Mouse (Mus musculus): ENCODE measurements around the gene 2310011J03Rik. TPM values are rescaled to one million over a fixed set of nuclear protein-coding genes. Genes with fewer than 3 reads are reported as not detected.

The 2310011J03Rik gene
- total and polyA plus RNA-seq, 3 experiments: 65.7 to 81.5 TPM; not detected in 1

- Histone ChIP-seq H3K36me3 (ENCODE audit: control insufficient read depth in 1 of 2, insufficient read depth in 2 of 2, low read length in 2 of 2) (peaks cover 0 to 7% of the 10 kb centered on the region in 2 experiments; a peak in 3 of 4 replicates), H3K79me2 (ENCODE audit: control insufficient read depth, insufficient read depth, low read length, poor library complexity) (no peaks in the 10 kb centered on the region), H3K4me3 (ENCODE audit: control insufficient read depth in 1 of 2, insufficient read depth in 1 of 2, low read depth in 2 of 2, low read length in 2 of 2) (no peak overlapping the region), H3K9me3 (replicated peaks; ENCODE audit: insufficient read depth, low read length) (no peaks in the 10 kb centered on the region), H3K27ac (ENCODE audit: control insufficient read depth, low read depth, low read length) (no peak overlapping the region), H3K4me1 (ENCODE audit: control insufficient read depth in 1 of 2, insufficient read depth in 2 of 2, low read length in 2 of 2) (peaks cover 4 to 18% of the 10 kb centered on the region in 2 experiments), H3K9ac (ENCODE audit: control insufficient read depth, low read depth, low read length, poor library complexity, severe bottlenecking) (no peak overlapping the region), H3K27me3 (ENCODE audit: control insufficient read depth in 1 of 2, insufficient read depth in 2 of 2, low read length in 2 of 2) (no peaks in the 10 kb centered on the region)
- TF ChIP-seq RAD21 (IDR thresholded peaks at IDR 0.05; ENCODE audit: low read depth, low read length): peak; percentile 73
- TF ChIP-seq POLR2A (IDR thresholded peaks at IDR 0.05; ENCODE audit: control insufficient read depth in 1 of 2, insufficient read depth in 1 of 2, low read depth in 1 of 2, low read length in 2 of 2, poor library complexity in 1 of 2): no peak
- TF ChIP-seq MAX (IDR thresholded peaks at IDR 0.05; ENCODE audit: low read length): peak; percentile 70; the same call in 1 of the 2 replicates
- TF ChIP-seq MXI1 (IDR thresholded peaks at IDR 0.05; ENCODE audit: low read depth, low read length): 0 out of 2 replicates have a peak, but pooled peaks have one; percentile 17
- TF ChIP-seq ZC3H11A (IDR thresholded peaks at IDR 0.05; ENCODE audit: low read depth, low read length): peak; percentile 65
- TF ChIP-seq USF2 (IDR thresholded peaks at IDR 0.05; ENCODE audit: borderline replicate concordance in 1 of 2, insufficient read depth in 1 of 2, low read depth in 1 of 2, low read length in 2 of 2): peak in 1 of 2 experiments; percentile 45; a peak in 1 of 4 replicates
- peak; percentile 90 to 94 (median 94) for TF ChIP-seq CTCF (IDR thresholded peaks at IDR 0.05 in 2 of 3, conservative IDR thresholded peaks at IDR 0.05 in 1 of 3; ENCODE audit: control insufficient read depth in 1 of 3, insufficient read depth in 1 of 3, low read depth in 2 of 3, low read length in 3 of 3, poor library complexity in 1 of 3, severe bottlenecking in 1 of 3)
- TF ChIP-seq MYC (IDR thresholded peaks at IDR 0.05; ENCODE audit: low read depth, low read length): 0 out of 2 replicates have a peak, but pooled peaks have one; percentile 45
- TF ChIP-seq EP300 (IDR thresholded peaks at IDR 0.05; ENCODE audit: low read depth in 1 of 2, low read length in 2 of 2): no peak
- no peak for TF ChIP-seq TBP (IDR thresholded peaks at IDR 0.05; ENCODE audit: low read depth, low read length)
- TF ChIP-seq ELF1 (IDR thresholded peaks at IDR 0.05; ENCODE audit: low read depth, low read length): no peak
- peak; percentile 88 for TF ChIP-seq SMC3 (IDR thresholded peaks at IDR 0.05; ENCODE audit: low read depth, low read length)
- TF ChIP-seq POLR2AphosphoS2 (IDR thresholded peaks at IDR 0.05; ENCODE audit: low read length): 0 out of 2 replicates have a peak, but pooled peaks have one; percentile 21
- TF ChIP-seq MEF2A (IDR thresholded peaks at IDR 0.05; ENCODE audit: extremely low read depth, insufficient replicate concordance, low read depth, low read length, poor library complexity, severe bottlenecking): no peak
- peak; percentile 88 for TF ChIP-seq USF1 (IDR thresholded peaks at IDR 0.05; ENCODE audit: low read depth, low read length)
- DNase-seq (ENCODE audit: low read depth, low spot score): peak; percentile 89
Measured at GRCm38 (mm10) chr10:80339941-80340750, 19.8 kb upstream of the 2310011J03Rik start.

- Histone ChIP-seq H3K79me2 (ENCODE audit: control insufficient read depth, insufficient read depth, low read length, poor library complexity) (no peaks in the 10 kb centered on the region), H3K4me3 (ENCODE audit: control insufficient read depth in 1 of 2, insufficient read depth in 1 of 2, low read depth in 2 of 2, low read length in 2 of 2) (no peak overlapping the region), H3K27ac (ENCODE audit: control insufficient read depth, low read depth, low read length) (no peak overlapping the region), H3K9me3 (replicated peaks; ENCODE audit: insufficient read depth, low read length) (no peaks in the 10 kb centered on the region), H3K36me3 (ENCODE audit: control insufficient read depth in 1 of 2, insufficient read depth in 2 of 2, low read length in 2 of 2) (peaks cover 0 to 12% of the 10 kb centered on the region in 2 experiments; a peak in 3 of 4 replicates), H3K9ac (ENCODE audit: control insufficient read depth, low read depth, low read length, poor library complexity, severe bottlenecking) (no peak overlapping the region), H3K27me3 (ENCODE audit: control insufficient read depth in 1 of 2, insufficient read depth in 2 of 2, low read length in 2 of 2) (no peaks in the 10 kb centered on the region), H3K4me1 (ENCODE audit: control insufficient read depth in 1 of 2, insufficient read depth in 2 of 2, low read length in 2 of 2) (peaks cover 8 to 18% of the 10 kb centered on the region in 2 experiments)
- no peak for DNase-seq (ENCODE audit: low read depth, low spot score)
- TF ChIP-seq TAL1 (IDR thresholded peaks at IDR 0.05; ENCODE audit: low read length) (no peak), BHLHE40 (IDR thresholded peaks at IDR 0.05; ENCODE audit: borderline replicate concordance, low read depth, low read length) (no peak), MAZ (IDR thresholded peaks at IDR 0.05; ENCODE audit: low read depth, low read length) (no peak), USF1 (IDR thresholded peaks at IDR 0.05; ENCODE audit: low read depth, low read length) (no peak), RAD21 (IDR thresholded peaks at IDR 0.05; ENCODE audit: low read depth, low read length) (no peak), TCF12 (IDR thresholded peaks at IDR 0.05; ENCODE audit: low read depth, low read length) (no peak), MEF2A (IDR thresholded peaks at IDR 0.05; ENCODE audit: extremely low read depth, insufficient replicate concordance, low read depth, low read length, poor library complexity, severe bottlenecking) (no peak), E2F4 (IDR thresholded peaks at IDR 0.05; ENCODE audit: borderline replicate concordance, low read depth, low read length) (no peak), MYB (IDR thresholded peaks at IDR 0.05; ENCODE audit: low read depth, low read length) (no peak), KAT2A (conservative IDR thresholded peaks at IDR 0.05; ENCODE audit: low read depth, low read length) (no peak), ZKSCAN1 (IDR thresholded peaks at IDR 0.05; ENCODE audit: low read depth, low read length) (no peak), MYC (IDR thresholded peaks at IDR 0.05; ENCODE audit: low read depth, low read length) (no peak), CHD2 (IDR thresholded peaks at IDR 0.05; ENCODE audit: low read length) (no peak)
Measured at GRCm38 (mm10) chr10:80336263-80336662, 15.9 kb upstream of the 2310011J03Rik start.

Data from MEL (cell line).